Mouse (Mus musculus) G1E (cell line): ENCODE data around the gene Mmp2. TPM values are rescaled to one million over a fixed set of nuclear protein-coding genes. Genes with fewer than 3 reads are reported as not detected.

Experiments
- ATAC-seq: 2 replicates; pipeline ENCODE4 v1.8.0; 2016; ENCODE audit warnings: mild to moderate bottlenecking; ENCODE audit not compliant: insufficient number of reproducible peaks, poor library complexity, low FRiP score, severe bottlenecking; ENCODE audit errors: extremely low read depth
- DNase-seq: peaks from one replicate; pipeline ENCODE4 v3.0.0; 2012; ENCODE audit warnings: low spot score
- H3K27me3 ChIP-seq: 2 replicates; pipeline ENCODE4 v1.6.1; 2012; ENCODE audit warnings: mild to moderate bottlenecking, low read length, inconsistent platforms; ENCODE audit not compliant: insufficient read depth
- H3K36me3 ChIP-seq: replicated peaks from 2 replicates; pipeline ENCODE3; 2012; ENCODE audit warnings: mild to moderate bottlenecking, inconsistent platforms
- H3K4me1 ChIP-seq: 2 replicates; pipeline ENCODE4 v1.6.1; 2012; ENCODE audit warnings: low read depth, low read length, inconsistent platforms, mixed read lengths; ENCODE audit not compliant: insufficient read depth
- H3K4me3 ChIP-seq: 2 replicates; pipeline ENCODE4 v1.5.1; 2012; ENCODE audit warnings: low read depth, mild to moderate bottlenecking, inconsistent platforms, low read length, moderate library complexity, mixed read lengths
- H3K9me3 ChIP-seq: replicated peaks from 2 replicates; pipeline ENCODE4 v1.6.1; 2012; ENCODE audit warnings: inconsistent platforms
- CTCF ChIP-seq: IDR thresholded peaks from 2 replicates; pipeline ENCODE4 v1.5.1; 2012; ENCODE audit warnings: low read depth, low read length, inconsistent platforms, mixed read lengths
- GATA1 ChIP-seq: IDR thresholded peaks from 2 replicates; pipeline ENCODE4 v1.6.1; 2012; ENCODE audit warnings: borderline replicate concordance, low read length, inconsistent platforms, mixed read lengths
- GATA2 ChIP-seq: IDR thresholded peaks from 2 replicates; pipeline ENCODE4 v1.6.1; 2012; ENCODE audit warnings: low read depth, low read length, inconsistent platforms, borderline replicate concordance
- POLR2AphosphoS5 ChIP-seq: IDR thresholded peaks from 2 replicates; pipeline ENCODE4 v1.6.1; 2012; ENCODE audit warnings: low read depth, low read length, inconsistent platforms; ENCODE audit not compliant: insufficient replicate concordance
- TAL1 ChIP-seq: conservative IDR thresholded peaks from 2 replicates; pipeline ENCODE4 v1.6.1; 2012; ENCODE audit warnings: low read depth, low read length, inconsistent platforms, mixed read lengths
- polyA plus RNA-seq: library from polyadenylated mRNA; stranded (reverse); fragments of >175 nt; gene quantifications from 2 replicates; pipeline ENCODE4 v1.2.3, GENCODE M21; 2012
- total RNA-seq, 2 experiments: library from RNA; stranded (forward) in 1 of 2; stranded (reverse) in 1 of 2; fragments of 200-1000 nt in 1 of 2; fragments of >200 nt in 1 of 2; fragmentation: Nextera tagmentation in 1 of 2; gene quantifications; 2 replicates each; pipeline ENCODE4 v1.2.3; 2014 to 2017

The Mmp2 gene
- total and polyA plus RNA-seq, 3 experiments: 0.05 TPM; not detected in 2

DNA sequence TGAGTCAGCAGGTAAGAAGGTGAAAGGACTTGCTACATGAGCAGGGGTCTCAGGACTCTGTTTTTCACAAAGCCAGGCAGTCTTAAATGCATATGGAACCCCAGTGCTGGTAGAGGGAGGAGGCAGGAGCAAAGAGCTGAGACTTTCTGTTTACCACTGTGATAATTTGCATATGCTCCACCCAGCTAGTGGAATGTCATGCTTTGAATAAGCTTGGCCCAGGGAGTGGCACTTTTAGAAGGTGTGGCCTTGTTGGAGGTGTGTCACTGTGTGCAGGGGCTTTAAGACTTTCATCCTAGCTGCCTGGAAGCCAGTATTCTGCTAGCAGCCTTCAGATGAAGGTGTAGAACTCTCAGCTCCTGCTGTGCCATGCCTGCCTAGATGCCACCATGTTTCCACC, 5.9 kb upstream of the Mmp2 start:
- H3K9me3 ChIP-seq: peaks cover 68% of the 10 kb centered on the region
- no peaks in the 10 kb centered on the region for H3K27me3 ChIP-seq
- H3K4me1 ChIP-seq: no peaks in the 10 kb centered on the region
- TF ChIP-seq CTCF (no peak), GATA2 (no peak), POLR2AphosphoS5 (no peak), GATA1 (no peak), TAL1 (no peak)
- H3K4me3 ChIP-seq: no peak overlapping the region
- ATAC-seq (no peak), DNase-seq (no peak)
- no peaks in the 10 kb centered on the region for H3K36me3 ChIP-seq

GRCm38 (mm10) chr8:92822386-92822785, 4.7 kb upstream of the Mmp2 start:
- DNase-seq (no peak), ATAC-seq (no peak)
- no peaks in the 10 kb centered on the region for H3K36me3 ChIP-seq
- H3K9me3 ChIP-seq: peaks cover 73% of the 10 kb centered on the region
- H3K4me3 ChIP-seq: no peak overlapping the region
- no peaks in the 10 kb centered on the region for H3K27me3 ChIP-seq
- H3K4me1 ChIP-seq: no peaks in the 10 kb centered on the region
- TF ChIP-seq GATA2 (no peak), CTCF (no peak), POLR2AphosphoS5 (no peak), GATA1 (no peak), TAL1 (no peak)

GRCm38 (mm10) chr8:92825991-92826390, 1.1 kb upstream of the Mmp2 start:
- ATAC-seq (no peak), DNase-seq (no peak)
- peaks cover 71% of the 10 kb centered on the region for H3K9me3 ChIP-seq
- no peaks in the 10 kb centered on the region for H3K27me3 ChIP-seq
- no peaks in the 10 kb centered on the region for H3K4me1 ChIP-seq
- H3K4me3 ChIP-seq: no peak overlapping the region
- no peak for TF ChIP-seq POLR2AphosphoS5
- TF ChIP-seq TAL1: no peak
- no peak for TF ChIP-seq CTCF
- TF ChIP-seq GATA2: no peak
- TF ChIP-seq GATA1: no peak
- no peaks in the 10 kb centered on the region for H3K36me3 ChIP-seq

DNA sequence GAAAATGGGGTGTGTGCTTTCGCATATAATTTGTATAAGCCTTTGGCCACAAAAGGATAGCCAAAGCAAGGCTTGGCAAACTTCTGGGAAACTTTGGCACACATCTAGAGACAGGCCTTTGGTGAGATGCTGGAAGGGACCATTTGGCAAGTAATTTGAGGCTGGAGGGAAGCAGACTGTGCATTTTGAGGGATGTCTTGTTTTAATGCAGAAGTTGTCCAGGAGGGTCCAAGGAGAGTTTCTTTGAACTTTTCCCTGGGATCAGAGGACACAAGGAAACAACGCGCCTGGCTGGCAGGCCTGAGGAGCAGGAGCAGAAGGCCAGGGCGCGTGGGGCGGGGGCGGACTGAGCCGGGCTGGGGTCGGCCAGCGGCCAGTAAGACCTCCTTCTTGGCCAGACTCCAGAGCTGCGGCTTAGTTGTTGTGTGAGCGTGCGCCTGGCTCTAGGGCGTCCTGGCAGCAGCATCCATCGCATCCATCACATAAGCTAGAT, 1.2 kb downstream of the Mmp2 start:
- peaks cover 76% of the 10 kb centered on the region for H3K9me3 ChIP-seq
- ATAC-seq: no peak
- no peak for TF ChIP-seq CTCF
- no peak for TF ChIP-seq GATA2
- TF ChIP-seq GATA1: no peak
- TF ChIP-seq POLR2AphosphoS5: no peak
- no peak for TF ChIP-seq TAL1

GRCm38 (mm10) chr8:92834065-92834731, 7.1 kb downstream of the Mmp2 start:
- Histone ChIP-seq H3K4me1 (no peaks in the 10 kb centered on the region), H3K4me3 (no peak overlapping the region), H3K36me3 (no peaks in the 10 kb centered on the region), H3K27me3 (no peaks in the 10 kb centered on the region), H3K9me3 (peaks cover 77% of the 10 kb centered on the region)
- ATAC-seq (no peak), DNase-seq (no peak)
- TF ChIP-seq CTCF: no peak
- no peak for TF ChIP-seq POLR2AphosphoS5
- TF ChIP-seq TAL1: no peak
- TF ChIP-seq GATA2: no peak

More for the DNA sequence above, 1.2 kb downstream of the Mmp2 start:
- no peak for DNase-seq
- Histone ChIP-seq H3K4me3 (no peak overlapping the region), H3K4me1 (no peaks in the 10 kb centered on the region), H3K36me3 (no peaks in the 10 kb centered on the region), H3K27me3 (no peaks in the 10 kb centered on the region)

- H3K4me3 ChIP-seq: no peak overlapping the region
- H3K4me1 ChIP-seq: no peaks in the 10 kb centered on the region
- TF ChIP-seq GATA2: no peak
- no peak for TF ChIP-seq GATA1
- TF ChIP-seq POLR2AphosphoS5: no peak
- H3K27me3 ChIP-seq: no peaks in the 10 kb centered on the region
- no peaks in the 10 kb centered on the region for H3K36me3 ChIP-seq
- DNase-seq: no peak
- peaks cover 79% of the 10 kb centered on the region for H3K9me3 ChIP-seq
- ATAC-seq: no peak
Measured at GRCm38 (mm10) chr8:92834786-92835500, 7.9 kb downstream of the Mmp2 start.
